Mouse (Mus musculus) liver, embryonic 14.5 days (tissue): ENCODE measurements around the gene Olfr1107. TPM values are rescaled to one million over a fixed set of nuclear protein-coding genes. Genes with fewer than 3 reads are reported as not detected.

ENCODE experiments used
- ATAC-seq: fragments of 200-750 bp; cut with Nextera tagmentation; 2 replicates; pipeline ENCODE4 v1.8.0; 2017; ENCODE audit warnings: moderate number of reproducible peaks, mild to moderate bottlenecking, moderate library complexity; ENCODE audit not compliant: insufficient read depth
- DNase-seq, 3 experiments: peaks; one replicate each; pipeline ENCODE4 v3.0.0-alpha.2; 2012 to 2013; ENCODE audit warnings: low read depth in 3 of 3, low spot score in 3 of 3
- H3K27ac ChIP-seq: fragments of 300-500 bp; sonication (generic); 2 replicates; pipeline ENCODE4 v1.5.1; 2014; ENCODE audit warnings: moderate library complexity, mild to moderate bottlenecking, control low read depth, inconsistent platforms
- H3K27me3 ChIP-seq: fragments of 300-500 bp; sonication (generic); 2 replicates; pipeline ENCODE4 v1.6.1; 2014; ENCODE audit warnings: mild to moderate bottlenecking, low read length, moderate library complexity; ENCODE audit not compliant: control insufficient read depth, insufficient read depth
- H3K36me3 ChIP-seq: fragments of 300-500 bp; sonication (generic); replicated peaks from 2 replicates; pipeline ENCODE4 v1.6.1; 2014; ENCODE audit warnings: low read depth; ENCODE audit not compliant: control insufficient read depth, insufficient read depth
- H3K4me1 ChIP-seq, 2 experiments: fragments of 200-500 bp in 1 of 2; fragments of 300-500 bp in 1 of 2; sonication (generic) in 1 of 2; replicated peaks; 2 replicates each; pipeline ENCODE4 v1.6.1; 2012 to 2014; ENCODE audit warnings: antibody characterized with exemption in 1 of 2, inconsistent platforms in 1 of 2, low read length in 1 of 2; ENCODE audit not compliant: control insufficient read depth in 2 of 2, insufficient read depth in 2 of 2
- H3K4me2 ChIP-seq: fragments of 300-500 bp; sonication (generic); 2 replicates; pipeline ENCODE4 v1.6.1; 2014; ENCODE audit warnings: low read depth, mild to moderate bottlenecking, control low read depth, moderate library complexity
- H3K4me3 ChIP-seq, 2 experiments: fragments of 200-500 bp in 1 of 2; fragments of 300-500 bp in 1 of 2; sonication (generic) in 1 of 2; 2 replicates each; pipeline ENCODE4 v1.5.1; 2012 to 2014; ENCODE audit warnings: low read depth in 2 of 2, low read length in 2 of 2, mild to moderate bottlenecking in 2 of 2, control low read depth in 1 of 2, inconsistent platforms in 1 of 2, moderate library complexity in 1 of 2; ENCODE audit not compliant: insufficient read depth in 1 of 2
- H3K9ac ChIP-seq: fragments of 300-500 bp; sonication (generic); replicated peaks from 2 replicates; pipeline ENCODE4 v1.6.1; 2014; ENCODE audit warnings: mild to moderate bottlenecking, control low read depth, moderate library complexity
- H3K9me3 ChIP-seq: fragments of 300-500 bp; sonication (generic); 2 replicates; pipeline ENCODE4 v1.6.1; 2016; ENCODE audit warnings: low read length, mixed read lengths; ENCODE audit not compliant: control insufficient read depth
- CTCF ChIP-seq: IDR thresholded peaks from 2 replicates; pipeline ENCODE4 v1.5.1; 2016; ENCODE audit warnings: antibody characterized with exemption, low read depth, control low read depth
- EP300 ChIP-seq: IDR thresholded peaks from 2 replicates; pipeline ENCODE4 v1.6.1; 2016; ENCODE audit warnings: antibody characterized with exemption, low read depth
- WGBS: fragments of 180-500 bp; shearing (Covaris S2); extraction: QIAGEN DNeasy Blood & Tissue Kit; methylation state at CpG from one replicate; pipeline ENCODE4 v1.1.7; 2014; ENCODE audit not compliant: insufficient replicate concordance; 5-methylcytosine and 5-hydroxymethylcytosine counted together
- polyA plus RNA-seq, 2 experiments: library from polyadenylated mRNA; depleted of rRNA in 1 of 2; stranded (reverse) in 1 of 2; unstranded in 1 of 2; fragments of >200 nt; fragmentation: Nextera tagmentation in 1 of 2; extraction: Ambion mirVana in 1 of 2; gene quantifications; 2 replicates each; pipeline versions ENCODE4 v1.2.1 to v1.2.3; 2012 to 2014

Gene Olfr1107
- not detected in 2 replicates for polyA plus RNA-seq (2012; rRNA removed)
- not detected in 2 replicates for polyA plus RNA-seq (2014; fragmentation: Nextera tagmentation; extraction: Ambion mirVana)

DNA sequence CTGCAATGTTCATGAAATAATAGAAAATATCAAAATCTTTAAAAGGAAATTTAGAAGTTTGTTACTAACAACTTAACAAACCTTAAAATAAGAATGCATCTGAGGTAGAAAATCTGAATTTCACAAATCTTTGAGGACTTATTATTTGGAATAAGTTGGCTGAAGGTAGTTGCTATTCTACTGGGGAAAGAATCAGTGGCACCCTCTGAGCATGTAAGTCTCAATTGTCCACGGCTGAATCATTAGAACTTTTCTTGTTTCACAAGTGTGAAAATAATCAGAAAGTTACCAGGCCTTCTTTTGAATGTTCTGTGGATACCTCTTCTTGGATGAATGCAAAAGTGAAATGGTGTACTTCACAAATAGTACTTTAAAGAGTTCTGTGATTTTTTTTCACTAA lies at the start of gene Olfr1107:
Gene Olfr1107, minus strand, starts transcription at position 101 of the 400 bp plus-strand sequence.
- TF ChIP-seq CTCF (no peak), EP300 (no peak)

DNA sequence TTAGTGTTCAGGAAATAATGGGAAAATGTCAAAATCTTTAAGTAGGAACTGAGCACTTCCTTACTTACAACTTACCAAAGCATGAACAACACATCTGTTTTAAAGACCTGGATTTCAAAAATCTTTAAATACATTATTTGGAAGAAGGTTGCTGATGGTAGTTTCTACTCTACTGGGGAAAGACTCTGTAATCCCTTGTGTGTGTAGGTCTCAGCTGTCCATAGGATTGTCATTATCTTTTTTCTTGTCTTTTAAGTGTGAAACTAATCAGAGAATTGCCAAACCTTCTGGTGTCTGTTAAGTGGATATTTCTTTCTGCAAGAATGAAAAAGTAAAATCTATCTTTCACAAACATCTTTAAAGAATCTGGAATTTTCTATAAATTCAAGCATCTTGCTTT lies 38.9 kb upstream of the Olfr1107 start, which contains the start of gene Olfr259:
Gene Olfr259, minus strand, starts transcription at position 101 of the 400 bp plus-strand sequence.
- DNase-seq (no peak), ATAC-seq (no peak)
- no peaks in the 10 kb centered on the region for H3K4me1 ChIP-seq
- H3K27ac ChIP-seq: no peak within 1 kb of the TSS
- no peak within 1 kb of the TSS for H3K4me2 ChIP-seq
- TF ChIP-seq CTCF: no peak
- no peak for TF ChIP-seq EP300
- H3K9me3 ChIP-seq: no peaks in the 10 kb centered on the region
- no peak within 1 kb of the TSS for H3K4me3 ChIP-seq
- no peak within 1 kb of the TSS for H3K9ac ChIP-seq
- H3K27me3 ChIP-seq: no peaks in the 10 kb centered on the region
- no peaks in the 10 kb centered on the region for H3K36me3 ChIP-seq

More for the DNA sequence above, at the start of gene Olfr1107:
- Histone ChIP-seq H3K27ac (no peak within 1 kb of the TSS), H3K36me3 (no peaks in the 10 kb centered on the region), H3K27me3 (no peaks in the 10 kb centered on the region), H3K9me3 (no peaks in the 10 kb centered on the region), H3K4me1 (no peaks in the 10 kb centered on the region), H3K4me2 (no peak within 1 kb of the TSS), H3K4me3 (no peak within 1 kb of the TSS), H3K9ac (no peak within 1 kb of the TSS)
- WGBS: 42% methylated on average over 1 of the region's 1 CpGs
- ATAC-seq (no peak), DNase-seq (no peak)

DNA sequence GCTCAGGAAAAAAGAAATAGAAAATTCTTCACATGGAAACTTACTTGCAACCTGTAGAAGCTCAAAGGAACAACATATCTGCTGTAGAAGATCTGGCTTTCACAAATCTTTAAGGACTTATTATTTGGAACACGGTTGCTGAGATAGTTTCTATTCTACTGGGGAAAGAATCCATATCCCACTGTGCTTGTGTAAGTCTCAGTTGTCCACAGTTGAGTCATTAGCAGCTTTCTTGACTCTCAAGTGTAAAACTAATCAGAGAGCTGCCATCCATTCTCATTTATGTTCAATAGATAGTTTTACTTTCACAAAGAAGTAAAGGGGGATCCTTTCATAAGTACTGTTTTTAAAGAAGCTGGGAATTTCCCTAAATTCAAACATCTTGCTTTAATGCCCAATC lies 20.3 kb upstream of the Olfr1107 start, which contains the start of gene Olfr1109:
Gene Olfr1109, minus strand, starts transcription at position 101 of the 400 bp plus-strand sequence.
- TF ChIP-seq EP300: no peak
- TF ChIP-seq CTCF: no peak

DNA sequence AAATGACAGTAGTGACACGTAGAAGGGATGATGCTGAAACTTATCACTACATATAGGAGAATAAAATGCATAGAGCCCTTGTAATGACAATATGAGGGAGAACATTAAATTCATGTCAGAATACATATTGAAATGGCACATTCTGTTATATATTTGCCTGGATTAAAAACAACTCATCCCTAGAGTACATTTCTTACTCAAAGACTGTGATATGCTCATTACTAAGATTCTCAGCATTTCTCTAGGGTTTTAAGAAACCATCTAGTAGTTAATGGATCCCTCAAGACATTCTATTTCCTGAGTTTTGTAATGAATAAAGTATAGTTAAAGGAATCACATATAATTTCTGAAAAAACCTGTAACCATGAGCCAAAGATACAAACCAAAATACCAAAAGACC lies 23.4 kb downstream of the Olfr1107 start, which contains the start of gene Olfr1106:
Gene Olfr1106, minus strand, starts transcription at position 101 of the 400 bp plus-strand sequence.
- TF ChIP-seq EP300 (no peak), CTCF (no peak)
- no peak for DNase-seq
- Histone ChIP-seq H3K36me3 (no peaks in the 10 kb centered on the region), H3K9me3 (no peaks in the 10 kb centered on the region), H3K27ac (no peak within 1 kb of the TSS), H3K9ac (no peak within 1 kb of the TSS), H3K4me3 (no peak within 1 kb of the TSS), H3K27me3 (no peaks in the 10 kb centered on the region), H3K4me2 (no peak within 1 kb of the TSS), H3K4me1 (no peaks in the 10 kb centered on the region)
- no peak for ATAC-seq
- WGBS: 50% methylated on average over 1 of the region's 1 CpGs

More for the DNA sequence above, 20.3 kb upstream of the Olfr1107 start, which contains the start of gene Olfr1109:
- Histone ChIP-seq H3K9ac (no peak within 1 kb of the TSS), H3K36me3 (no peaks in the 10 kb centered on the region), H3K4me3 (no peak within 1 kb of the TSS), H3K4me1 (no peaks in the 10 kb centered on the region), H3K9me3 (no peaks in the 10 kb centered on the region), H3K27me3 (no peaks in the 10 kb centered on the region), H3K27ac (no peak within 1 kb of the TSS), H3K4me2 (no peak within 1 kb of the TSS)
- DNase-seq (no peak), ATAC-seq (no peak)
- WGBS: 46% methylated on average over 1 of the region's 1 CpGs

DNA sequence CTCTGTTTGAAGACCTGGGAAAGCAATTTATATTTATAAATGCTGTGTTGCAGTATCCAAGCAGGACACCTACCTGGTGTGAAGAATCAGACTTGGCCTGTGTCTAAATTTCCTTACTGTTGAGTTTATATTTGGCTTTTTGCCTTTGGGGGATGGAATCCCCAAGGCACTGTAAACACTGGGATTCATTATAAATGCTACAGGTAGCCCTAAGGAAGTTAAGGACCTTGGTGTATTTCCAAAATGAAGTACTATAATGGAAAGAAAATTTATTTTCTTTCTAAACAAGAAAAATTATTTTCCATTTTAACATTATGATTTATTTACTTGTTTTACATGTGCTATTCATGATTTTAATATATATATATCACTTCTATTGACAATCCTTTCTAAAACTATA lies 39.2 kb downstream of the Olfr1107 start, which contains the start of gene Olfr1105:
Gene Olfr1105, minus strand, starts transcription at position 101 of the 400 bp plus-strand sequence.
- DNase-seq: no peak
- no peaks in the 10 kb centered on the region for H3K27me3 ChIP-seq
- H3K4me1 ChIP-seq: no peaks in the 10 kb centered on the region
- H3K4me2 ChIP-seq: no peak within 1 kb of the TSS
- TF ChIP-seq CTCF (no peak), EP300 (no peak)
- no peak for ATAC-seq
- no peak within 1 kb of the TSS for H3K27ac ChIP-seq
- H3K9me3 ChIP-seq: no peaks in the 10 kb centered on the region
- H3K4me3 ChIP-seq: no peak within 1 kb of the TSS
- no peaks in the 10 kb centered on the region for H3K36me3 ChIP-seq
- no peak within 1 kb of the TSS for H3K9ac ChIP-seq
